26 mouse cellular contexts compared by ENCODE assay signal in the genomic region with DNA sequence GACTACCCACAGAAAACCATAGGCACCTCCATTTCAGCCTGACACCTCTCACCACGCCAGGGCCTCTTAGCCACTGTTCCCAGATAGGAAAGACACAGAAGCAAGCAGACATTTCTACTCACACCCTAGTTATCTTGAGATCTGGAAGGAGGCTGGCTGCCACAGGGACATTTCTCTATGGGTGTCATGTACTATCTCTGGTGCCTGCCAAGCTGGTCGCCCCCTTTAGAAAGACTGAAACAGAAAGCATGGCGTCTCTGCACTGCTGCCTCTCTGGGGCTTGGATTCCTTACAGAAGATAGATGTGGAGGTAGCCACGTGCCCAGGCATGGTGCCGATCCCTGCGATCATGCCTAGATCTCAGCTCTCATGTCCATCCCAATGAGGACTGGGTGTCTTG.
DNase-seq lines count a peak whose midpoint lies in the region; ATAC-seq and TF ChIP-seq lines count a peak whose summit lies in the region.
"Had no signal": no experiment of that assay in that cellular context is flagged by ENCODE, and none has a peak within 500 bp of the region (broad histone marks: within the 10 kb centered on the region; RNA-seq: fewer than 3 reads in every experiment).

No protein-coding gene starts in this region.

- no peaks in the 10 kb centered on the region for H3K27me3 ChIP-seq in forebrain, embryonic 14.5 days (replicated peaks; ENCODE audit: control insufficient read depth, insufficient read depth, low read length)
- H3K27me3 ChIP-seq in forebrain, embryonic 13.5 days = no peaks in the 10 kb centered on the region
- H3K27me3 ChIP-seq in heart, embryonic 13.5 days (replicated peaks) = no peaks in the 10 kb centered on the region
- H3K27me3 ChIP-seq in hindbrain, embryonic 16.5 days (replicated peaks; ENCODE audit: control insufficient read depth, insufficient read depth, low read length) = no peaks in the 10 kb centered on the region
- H3K27me3 ChIP-seq in hindbrain, postnatal 0 days (ENCODE audit: insufficient read depth, low read length) = no peaks in the 10 kb centered on the region
- no peaks in the 10 kb centered on the region for H3K27me3 ChIP-seq in neural tube, embryonic 14.5 days (ENCODE audit: control insufficient read depth, insufficient read depth, low read length)
- H3K27me3 ChIP-seq: embryonic facial prominence, embryonic 15.5 days; limb, embryonic 15.5 days; megakaryocyte, embryonic 14.5 days had no signal

- 89% methylated on average over 6 of the region's 6 CpGs for WGBS in forebrain, embryonic 14.5 days
- WGBS in forebrain, embryonic 13.5 days = 86% methylated on average over 6 of the region's 6 CpGs
- WGBS in heart, embryonic 13.5 days = 49% methylated on average over 6 of the region's 6 CpGs
- 70% methylated on average over 6 of the region's 6 CpGs for WGBS in hindbrain, embryonic 16.5 days
- WGBS in hindbrain, postnatal 0 days = 69% methylated on average over 6 of the region's 6 CpGs
- 63% methylated on average over 6 of the region's 6 CpGs for WGBS in neural tube, embryonic 14.5 days

- no peaks in the 10 kb centered on the region for H3K9me3 ChIP-seq in forebrain, embryonic 14.5 days (replicated peaks; ENCODE audit: control insufficient read depth, low read length)
- no peaks in the 10 kb centered on the region for H3K9me3 ChIP-seq in forebrain, embryonic 13.5 days (replicated peaks)
- H3K9me3 ChIP-seq in heart, embryonic 13.5 days = no peaks in the 10 kb centered on the region
- no peaks in the 10 kb centered on the region for H3K9me3 ChIP-seq in hindbrain, embryonic 16.5 days (ENCODE audit: control insufficient read depth, low read length)
- no peaks in the 10 kb centered on the region for H3K9me3 ChIP-seq in hindbrain, postnatal 0 days (ENCODE audit: low read length)
- H3K9me3 ChIP-seq in neural tube, embryonic 14.5 days (ENCODE audit: control insufficient read depth, low read length) = no peaks in the 10 kb centered on the region
- H3K9me3 ChIP-seq: embryonic facial prominence, embryonic 15.5 days; hindbrain, embryonic 10.5 days; limb, embryonic 15.5 days; megakaryocyte, embryonic 14.5 days had no signal

- H3K4me3 ChIP-seq in forebrain, embryonic 14.5 days (ENCODE audit: low read depth, low read length) = no peak overlapping the region
- H3K4me3 ChIP-seq in forebrain, embryonic 13.5 days = no peak overlapping the region
- H3K4me3 ChIP-seq in heart, embryonic 13.5 days = no peak overlapping the region
- H3K4me3 ChIP-seq in hindbrain, embryonic 16.5 days (ENCODE audit: low read length) = no peak overlapping the region
- H3K4me3 ChIP-seq in hindbrain, postnatal 0 days (ENCODE audit: low read length) = no peak overlapping the region
- H3K4me3 ChIP-seq in neural tube, embryonic 14.5 days (ENCODE audit: low read depth, low read length) = no peak overlapping the region
- H3K4me3 ChIP-seq: embryonic facial prominence, embryonic 15.5 days; hindbrain, embryonic 10.5 days; limb, embryonic 15.5 days; megakaryocyte, embryonic 14.5 days had no signal

- DNase-seq in forebrain, embryonic 14.5 days (ENCODE audit: low spot score) = no peak
- DNase-seq in heart, adult 8-10 months (ENCODE audit: low spot score) = no peak
- DNase-seq in hindbrain, postnatal 0 days (ENCODE audit: low spot score) = no peak
- DNase-seq in lung, postnatal 10 days = no peak
- DNase-seq: adrenal gland, postnatal 14 days; cerebellum, adult 8-10 months; cerebellum, postnatal 36 days; embryo, embryonic 11 days; gastrocnemius, postnatal 10 days; kidney, adult 18-20 months; kidney, postnatal 4 days; layer of hippocampus, adult 9-11 months; left cerebral cortex, postnatal 4 days; lung, postnatal 36 days; right cerebral cortex, postnatal 14 days had no signal

- peaks cover 4% of the 10 kb centered on the region; the same call in 1 of the 2 replicates for H3K4me1 ChIP-seq in forebrain, embryonic 14.5 days (ENCODE audit: control insufficient read depth, insufficient read depth, low read length)
- 0 out of 2 replicates have a peak, but pooled peaks cover 6% of the 10 kb centered on the region for H3K4me1 ChIP-seq in forebrain, embryonic 13.5 days
- H3K4me1 ChIP-seq in heart, embryonic 13.5 days = peaks cover 35% of the 10 kb centered on the region
- peaks cover 11% of the 10 kb centered on the region; the same call in 1 of the 2 replicates for H3K4me1 ChIP-seq in hindbrain, embryonic 16.5 days (ENCODE audit: control insufficient read depth, insufficient read depth, low read depth, low read length)
- H3K4me1 ChIP-seq in hindbrain, postnatal 0 days (ENCODE audit: insufficient read depth, low read length) = peaks cover 3% of the 10 kb centered on the region; the same call in 1 of the 2 replicates
- peaks cover 11% of the 10 kb centered on the region; the same call in 1 of the 2 replicates for H3K4me1 ChIP-seq in neural tube, embryonic 14.5 days (ENCODE audit: control insufficient read depth, insufficient read depth, low read length)
- H3K4me1 ChIP-seq: megakaryocyte, embryonic 14.5 days had no signal

- H3K36me3 ChIP-seq in forebrain, embryonic 14.5 days (ENCODE audit: control insufficient read depth, insufficient read depth, low read length) = peaks cover 7% of the 10 kb centered on the region; the same call in 1 of the 2 replicates
- peaks cover 16% of the 10 kb centered on the region; the same call in 1 of the 2 replicates for H3K36me3 ChIP-seq in forebrain, embryonic 13.5 days (ENCODE audit: poor library complexity, severe bottlenecking)
- peaks cover 29% of the 10 kb centered on the region for H3K36me3 ChIP-seq in heart, embryonic 13.5 days
- H3K36me3 ChIP-seq in hindbrain, embryonic 16.5 days (ENCODE audit: control insufficient read depth, insufficient read depth, low read length) = no peaks in the 10 kb centered on the region
- no peaks in the 10 kb centered on the region for H3K36me3 ChIP-seq in hindbrain, postnatal 0 days (ENCODE audit: insufficient read depth, low read length)
- H3K36me3 ChIP-seq in neural tube, embryonic 14.5 days (ENCODE audit: control insufficient read depth, insufficient read depth, low read length) = no peaks in the 10 kb centered on the region

- no peak overlapping the region for H3K4me2 ChIP-seq in forebrain, embryonic 14.5 days (ENCODE audit: low read length)
- no peak overlapping the region for H3K4me2 ChIP-seq in forebrain, embryonic 13.5 days
- no peak overlapping the region for H3K4me2 ChIP-seq in heart, embryonic 13.5 days
- no peak overlapping the region for H3K4me2 ChIP-seq in hindbrain, embryonic 16.5 days (ENCODE audit: low read length)
- no peak overlapping the region for H3K4me2 ChIP-seq in hindbrain, postnatal 0 days (ENCODE audit: low read depth, low read length)
- no peak overlapping the region for H3K4me2 ChIP-seq in neural tube, embryonic 14.5 days (ENCODE audit: low read depth, low read length)
- H3K4me2 ChIP-seq: embryonic facial prominence, embryonic 15.5 days; limb, embryonic 15.5 days; lung, embryonic 14.5 days had no signal

- no peak for TF ChIP-seq CTCF in hindbrain, postnatal 0 days (IDR thresholded peaks at IDR 0.05; ENCODE audit: low read depth)

- no peak overlapping the region for H3K27ac ChIP-seq in forebrain, embryonic 14.5 days (ENCODE audit: low read depth, low read length)
- H3K27ac ChIP-seq in forebrain, embryonic 13.5 days = no peak overlapping the region
- H3K27ac ChIP-seq in heart, embryonic 13.5 days (replicated peaks) = no peak overlapping the region
- no peak overlapping the region for H3K27ac ChIP-seq in hindbrain, embryonic 16.5 days (ENCODE audit: low read depth, low read length)
- H3K27ac ChIP-seq in hindbrain, postnatal 0 days = no peak overlapping the region
- 0 out of 2 replicates have a peak overlapping the region, but pooled peaks have one; percentile 35 for H3K27ac ChIP-seq in neural tube, embryonic 14.5 days (ENCODE audit: low read depth, low read length)
- H3K27ac ChIP-seq: embryonic facial prominence, embryonic 15.5 days; hindbrain, embryonic 10.5 days; liver, embryonic 14.5 days had no signal

- peak; percentile 12; the same call in 1 of the 2 replicates for ATAC-seq in forebrain, embryonic 14.5 days
- ATAC-seq in forebrain, embryonic 13.5 days = no peak
- no peak for ATAC-seq in heart, embryonic 13.5 days (ENCODE audit: extremely low read depth, insufficient number of reproducible peaks, low FRiP score, low TSS enrichment)
- peak; percentile 43; the same call in 1 of the 2 replicates for ATAC-seq in hindbrain, embryonic 16.5 days
- ATAC-seq in hindbrain, postnatal 0 days = no peak
- ATAC-seq in neural tube, embryonic 14.5 days (ENCODE audit: low read depth) = no peak
- ATAC-seq: inflammation-experienced regulatory T-cells, adult 6 months had no signal

- H3K9ac ChIP-seq in forebrain, embryonic 14.5 days (ENCODE audit: low read length) = no peak overlapping the region
- no peak overlapping the region for H3K9ac ChIP-seq in forebrain, embryonic 13.5 days
- H3K9ac ChIP-seq in heart, embryonic 13.5 days = peak overlapping the region; percentile 0; the same call in 1 of the 2 replicates
- H3K9ac ChIP-seq in hindbrain, embryonic 16.5 days (ENCODE audit: low read depth, low read length) = no peak overlapping the region
- no peak overlapping the region for H3K9ac ChIP-seq in hindbrain, postnatal 0 days (replicated peaks; ENCODE audit: low read length)
- no peak overlapping the region for H3K9ac ChIP-seq in neural tube, embryonic 14.5 days (replicated peaks; ENCODE audit: low read depth, low read length)
- H3K9ac ChIP-seq: embryonic facial prominence, embryonic 15.5 days; limb, embryonic 15.5 days; liver, embryonic 14.5 days; lung, embryonic 14.5 days had no signal

Comparison
In these comparisons a context has a peak if more than half of its experiments do, and no peak if none do; other contexts are left out.
1. ATAC-seq: peak in forebrain, embryonic 14.5 days (single experiment) and hindbrain, embryonic 16.5 days (single experiment); none in forebrain, embryonic 13.5 days (single experiment), heart, embryonic 13.5 days (single experiment), hindbrain, postnatal 0 days (single experiment) and neural tube, embryonic 14.5 days (single experiment).